Mouse (Mus musculus) T-cell, adult 66 days (primary cell): Measurements from ENCODE around the gene Tuft1. TPM values are rescaled to one million over a fixed set of nuclear protein-coding genes. Genes with fewer than 3 reads are reported as not detected.

Experiments used
- total RNA-seq, 2 experiments: library from RNA; stranded (reverse); gene quantifications; 3 replicates in 1 of 2; 4 replicates in 1 of 2; pipeline ENCODE4 v1.2.4; 2023

Gene Tuft1
- 1 to 10 TPM; 2.8 to 4.2 TPM for total RNA-seq

DNA sequence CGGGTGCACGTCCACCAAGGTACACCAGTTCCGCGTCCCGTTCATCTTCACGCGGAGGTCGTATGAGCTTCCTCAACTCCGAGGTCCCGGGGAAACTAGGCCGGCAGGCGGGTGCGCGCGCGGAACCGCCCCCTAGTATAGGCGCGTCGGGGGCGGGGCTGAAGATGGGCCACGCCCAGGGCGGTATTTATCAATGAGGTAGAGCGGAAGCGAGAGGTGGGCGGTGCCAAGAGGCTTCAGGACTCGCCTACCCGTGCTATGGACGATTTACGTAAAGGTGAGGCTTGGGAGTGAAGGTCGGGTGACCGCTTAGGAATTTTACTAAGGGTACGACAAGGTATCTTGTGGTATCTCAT is at the start of gene Tuft1:
Gene Tuft1, minus strand, starts transcription at position 133 of the 356 bp plus-strand sequence.

DNA sequence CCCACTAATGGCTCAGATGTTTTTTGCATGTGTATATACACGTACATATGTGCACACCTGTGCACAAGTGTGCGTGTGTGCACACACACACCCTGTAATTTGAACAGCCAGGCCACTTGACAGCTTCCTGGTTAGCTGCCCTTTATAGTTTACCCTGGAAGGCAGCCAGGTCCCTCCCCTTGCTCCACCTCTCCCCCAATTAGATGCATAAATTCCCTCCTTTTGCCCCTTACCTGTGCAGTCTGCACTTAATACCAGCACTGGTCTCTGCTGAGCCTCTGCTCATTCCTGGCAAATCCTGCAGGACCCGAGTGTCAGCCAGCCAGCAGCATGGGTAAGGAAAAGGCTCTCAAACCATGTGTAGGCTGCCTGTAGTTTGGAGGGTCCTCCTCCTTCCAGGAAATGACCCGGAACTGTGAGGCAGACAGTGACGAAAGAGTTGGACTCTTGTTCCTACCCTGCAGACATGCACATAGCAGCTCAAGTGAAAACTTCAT is 34.7 kb upstream of the Tuft1 start, which contains the start of gene Selenbp2:
Gene Selenbp2, plus strand, starts transcription at position 228 of the 497 bp plus-strand sequence.

DNA sequence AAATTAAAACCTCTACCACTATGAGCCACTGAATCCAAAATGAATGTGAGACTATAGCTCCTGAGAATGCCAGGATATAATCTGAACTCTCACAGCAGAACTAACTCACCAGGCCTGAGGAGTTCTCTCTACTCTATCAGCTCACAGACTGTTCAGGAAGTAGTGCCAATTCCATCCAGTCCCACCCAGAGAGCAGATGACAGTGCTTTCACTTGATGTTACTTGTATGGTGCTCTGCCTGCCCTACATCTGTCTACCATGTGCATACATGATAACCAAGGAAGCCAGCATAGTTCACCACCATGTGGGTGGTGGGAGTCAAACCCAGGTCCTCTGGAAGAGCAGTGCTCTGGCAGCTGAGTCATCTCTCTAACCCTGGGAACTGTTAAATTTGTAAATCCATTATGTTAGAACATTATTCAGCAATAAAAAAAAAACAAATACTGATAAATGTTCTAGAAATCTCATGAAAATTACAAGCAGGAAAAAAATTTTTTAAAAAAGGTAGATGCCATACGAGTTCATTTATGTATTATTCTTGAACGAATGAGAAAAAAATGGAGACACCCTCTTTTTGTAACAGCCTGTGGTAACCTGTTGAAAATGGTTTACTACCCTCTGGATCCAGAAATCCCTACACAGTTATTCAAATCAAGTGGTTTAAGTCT is 16.0 kb downstream of the Tuft1 start, which contains the start of gene Gm10972:
Gene Gm10972, plus strand, starts transcription at position 618 of the 668 bp plus-strand sequence.

DNA sequence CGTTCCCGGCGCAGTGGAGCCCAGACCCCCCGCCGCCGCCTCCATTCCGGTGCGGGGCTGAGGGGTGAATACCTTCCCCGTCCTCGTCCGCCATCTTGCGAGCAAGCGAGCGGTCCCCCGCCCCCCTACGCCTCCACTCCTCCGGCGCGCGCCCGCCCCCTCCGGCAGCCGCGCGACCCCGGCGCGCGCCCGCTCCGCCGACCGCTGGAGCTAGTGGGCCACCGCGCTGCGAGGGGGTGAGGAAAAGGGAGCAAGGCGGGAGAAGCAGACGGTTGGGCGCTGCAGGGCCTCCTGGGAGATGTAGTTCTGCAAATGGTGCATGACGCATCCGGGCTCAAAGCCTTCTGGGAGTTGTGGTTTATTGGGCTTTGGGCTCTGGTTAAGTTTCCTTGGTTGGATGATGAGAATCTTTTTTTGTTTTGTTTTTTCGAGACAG is 76.2 kb downstream of the Tuft1 start, which contains the start of gene Snx27:
Gene Snx27, minus strand, starts transcription at position 261 of the 436 bp plus-strand sequence.

Other genes with a start within 250 kb of the Tuft1 start
- gene Tdrkh, start 245.6 kb downstream of the Tuft1 start, total RNA-seq = 1 to 10 TPM; 5.6 to 6.8 TPM
- gene Mrpl9, start 215.6 kb downstream of the Tuft1 start, total RNA-seq = 10 to 100 TPM; 66.8 to 68.7 TPM
- under 1 TPM in 1 of 2 experiments, not detected in 1; 0.44 TPM for gene Oaz3, start 215.0 kb downstream of the Tuft1 start, total RNA-seq
- not detected for gene Celf3, start 180.6 kb downstream of the Tuft1 start, total RNA-seq
- gene Riiad1, start 178.5 kb downstream of the Tuft1 start, total RNA-seq = 1 to 10 TPM in 1 of 2 experiments, not detected in 1; 1.8 TPM
- gene Snx27, start 76.2 kb downstream of the Tuft1 start, total RNA-seq = 10 to 100 TPM; 36.3 to 39.2 TPM
- gene Gm10972, start 15.8 kb downstream of the Tuft1 start, total RNA-seq = not detected
- not detected for gene Selenbp2, start 34.7 kb upstream of the Tuft1 start, total RNA-seq
- gene Cgn, start 127.6 kb upstream of the Tuft1 start, total RNA-seq = under 1 TPM; 0.64 to 0.95 TPM
- 10 to 100 TPM; 78.1 to 89.3 TPM for gene Pogz, start 178.7 kb upstream of the Tuft1 start, total RNA-seq
- 100 to 1,000 TPM; 239 to 265 TPM for gene Psmb4, start 228.1 kb upstream of the Tuft1 start, total RNA-seq